In the genomic region with DNA sequence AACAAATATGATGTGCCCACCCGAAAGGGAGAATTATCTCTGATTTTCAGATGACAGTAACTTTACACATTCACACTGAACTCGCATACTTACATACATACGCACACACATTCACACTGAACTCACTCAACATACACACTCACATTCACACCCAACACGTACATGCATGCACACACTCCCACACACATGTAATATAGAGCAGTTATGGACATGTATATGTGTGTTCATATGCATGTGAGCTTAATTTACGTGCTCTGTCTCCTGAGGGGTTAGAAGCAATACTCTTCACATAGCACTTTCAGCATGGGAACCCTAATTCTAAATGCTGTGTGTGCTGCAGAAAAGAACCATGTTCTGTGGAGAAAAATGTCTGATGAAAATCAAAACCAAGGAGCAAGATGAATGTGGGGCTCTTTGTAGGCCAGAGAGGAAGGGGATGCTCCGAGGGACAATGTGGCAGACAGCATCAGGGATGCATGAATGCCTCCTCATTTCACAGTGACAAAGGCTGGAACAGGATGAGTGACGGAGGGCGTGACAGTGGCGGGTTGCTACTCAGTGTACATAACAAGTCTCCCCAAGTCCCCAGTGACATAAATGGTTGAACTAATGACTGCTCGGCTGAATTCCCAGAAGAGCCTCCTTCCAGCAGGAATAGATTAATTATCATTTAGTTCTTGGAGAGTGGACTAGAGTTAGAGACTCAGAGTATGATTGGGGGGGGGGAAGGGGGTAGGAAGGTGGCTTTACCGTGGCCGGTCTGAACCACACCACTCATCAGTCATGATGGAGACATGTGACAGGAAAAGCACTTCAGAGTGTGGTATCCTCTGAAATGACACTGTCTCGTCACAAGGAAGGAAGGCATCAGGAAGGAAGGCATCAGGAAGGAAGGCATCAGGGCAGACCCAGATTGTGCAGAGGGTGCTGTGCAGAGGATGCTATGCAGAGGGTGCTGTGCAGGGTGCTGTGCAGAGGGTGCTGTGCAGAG, we compare ENCODE assay signal across 13 mouse cellular contexts. TPM values are rescaled to one million over a fixed set of nuclear protein-coding genes. Genes with fewer than 3 reads are reported as not detected.
DNase-seq lines count a peak whose midpoint lies in the region; ATAC-seq and TF ChIP-seq lines count a peak whose summit lies in the region.
"Had no signal": no experiment of that assay in that cellular context is flagged by ENCODE, and none has a peak within 500 bp of the region (broad histone marks: within the 10 kb centered on the region; RNA-seq: fewer than 3 reads in every experiment).

No protein-coding gene starts in this region.

- no peak overlapping the region for H3K9ac ChIP-seq in liver, embryonic 14.5 days (replicated peaks)
- no peak overlapping the region for H3K9ac ChIP-seq in liver, embryonic 12.5 days
- H3K9ac ChIP-seq in neural tube, embryonic 13.5 days = 0 out of 2 replicates have a peak overlapping the region, but pooled peaks have one; percentile 12
- H3K9ac ChIP-seq: limb, embryonic 12.5 days had no signal

- TF ChIP-seq CTCF in liver, embryonic 14.5 days (IDR thresholded peaks at IDR 0.05; ENCODE audit: low read depth) = no peak

- ATAC-seq in liver, embryonic 14.5 days (ENCODE audit: insufficient read depth) = peak; percentile 18; the same call in 1 of the 2 replicates
- no peak for ATAC-seq in liver, embryonic 12.5 days
- peak; percentile 85 for ATAC-seq in neural tube, embryonic 13.5 days (ENCODE audit: low read depth)

- no peak overlapping the region for H3K27ac ChIP-seq in liver, embryonic 14.5 days
- H3K27ac ChIP-seq in liver, embryonic 12.5 days = no peak overlapping the region
- H3K27ac ChIP-seq in forebrain, embryonic 10.5 days = peak overlapping the region; percentile 51; the same call in 1 of the 2 replicates
- peak overlapping the region; percentile 46; the same call in 1 of the 2 replicates for H3K27ac ChIP-seq in neural tube, embryonic 13.5 days (replicated peaks)
- H3K27ac ChIP-seq: heart, adult 2 months; limb, embryonic 12.5 days had no signal

- H3K4me3 ChIP-seq in liver, embryonic 14.5 days (ENCODE audit: insufficient read depth in 1 of 2, low read depth in 2 of 2, low read length in 2 of 2) = no peak overlapping the region
- H3K4me3 ChIP-seq in liver, embryonic 12.5 days = no peak overlapping the region
- no peak overlapping the region for H3K4me3 ChIP-seq in forebrain, embryonic 10.5 days
- H3K4me3 ChIP-seq in neural tube, embryonic 13.5 days = no peak overlapping the region
- H3K4me3 ChIP-seq: erythroblast, embryonic 14.5 days; heart, adult 2 months; limb, embryonic 12.5 days had no signal

- TF ChIP-seq EP300 in liver, embryonic 14.5 days (IDR thresholded peaks at IDR 0.05; ENCODE audit: low read depth) = no peak

- WGBS in liver, embryonic 14.5 days (ENCODE audit: insufficient replicate concordance) = 53% methylated on average over 13 of the region's 13 CpGs
- WGBS in liver, embryonic 12.5 days (ENCODE audit: insufficient replicate concordance) = 58% methylated on average over 13 of the region's 13 CpGs
- 66% methylated on average over 13 of the region's 13 CpGs for WGBS in forebrain, embryonic 10.5 days
- 41% methylated on average over 13 of the region's 13 CpGs for WGBS in neural tube, embryonic 13.5 days

- no peak overlapping the region for H3K4me2 ChIP-seq in liver, embryonic 14.5 days (ENCODE audit: low read depth)
- H3K4me2 ChIP-seq in liver, embryonic 12.5 days = no peak overlapping the region
- H3K4me2 ChIP-seq in neural tube, embryonic 13.5 days = no peak overlapping the region
- H3K4me2 ChIP-seq: limb, embryonic 12.5 days had no signal

- H3K36me3 ChIP-seq in liver, embryonic 14.5 days (replicated peaks; ENCODE audit: control insufficient read depth, insufficient read depth, low read depth) = no peaks in the 10 kb centered on the region
- peaks cover 9% of the 10 kb centered on the region; the same call in 1 of the 2 replicates for H3K36me3 ChIP-seq in liver, embryonic 12.5 days
- peaks cover 73% of the 10 kb centered on the region for H3K36me3 ChIP-seq in forebrain, embryonic 10.5 days (replicated peaks)
- peaks cover 68% of the 10 kb centered on the region for H3K36me3 ChIP-seq in neural tube, embryonic 13.5 days

- H3K9me3 ChIP-seq in liver, embryonic 14.5 days (ENCODE audit: control insufficient read depth, low read length) = no peaks in the 10 kb centered on the region
- no peaks in the 10 kb centered on the region for H3K9me3 ChIP-seq in liver, embryonic 12.5 days (replicated peaks)
- H3K9me3 ChIP-seq in forebrain, embryonic 10.5 days = no peaks in the 10 kb centered on the region
- no peaks in the 10 kb centered on the region for H3K9me3 ChIP-seq in neural tube, embryonic 13.5 days
- H3K9me3 ChIP-seq: limb, embryonic 12.5 days had no signal

- H3K27me3 ChIP-seq in liver, embryonic 14.5 days (ENCODE audit: control insufficient read depth, insufficient read depth, low read length) = no peaks in the 10 kb centered on the region
- no peaks in the 10 kb centered on the region for H3K27me3 ChIP-seq in liver, embryonic 12.5 days (replicated peaks)
- no peaks in the 10 kb centered on the region for H3K27me3 ChIP-seq in forebrain, embryonic 10.5 days (ENCODE audit: poor library complexity, severe bottlenecking)
- no peaks in the 10 kb centered on the region for H3K27me3 ChIP-seq in neural tube, embryonic 13.5 days
- H3K27me3 ChIP-seq: CH12.LX; limb, embryonic 12.5 days had no signal

- no peak for DNase-seq in liver, embryonic 14.5 days (ENCODE audit: low read depth in 3 of 3, low spot score in 3 of 3)
- no peak for DNase-seq in forebrain, embryonic 10.5 days (ENCODE audit: extremely low spot score, low spot score)
- peak; percentile 12 for DNase-seq in kidney, postnatal 14 days
- DNase-seq in heart, postnatal 4 days = no peak
- DNase-seq in spleen, postnatal 36 days (ENCODE audit: low spot score in 2 of 2) = no peak
- no peak for DNase-seq in layer of hippocampus, postnatal 25 days (ENCODE audit: extremely low spot score in 1 of 2, low spot score in 1 of 2)
- DNase-seq: heart, adult 2 months; spleen, adult 18-20 months had no signal

- H3K4me1 ChIP-seq in liver, embryonic 14.5 days (replicated peaks; ENCODE audit: control insufficient read depth in 2 of 2, insufficient read depth in 2 of 2, low read length in 1 of 2) = no peaks in the 10 kb centered on the region
- H3K4me1 ChIP-seq in liver, embryonic 12.5 days = no peaks in the 10 kb centered on the region
- H3K4me1 ChIP-seq in forebrain, embryonic 10.5 days = peaks cover 12% of the 10 kb centered on the region
- peaks cover 13% of the 10 kb centered on the region for H3K4me1 ChIP-seq in neural tube, embryonic 13.5 days (replicated peaks)
- H3K4me1 ChIP-seq: limb, embryonic 12.5 days had no signal

RNA-seq across cellular contexts. Expression of gene Slc36a4, which starts 22.5 kb away (rescaled TPM):
- polyA plus RNA-seq in liver, embryonic 14.5 days (2012; rRNA removed) = 0.61 and 0.66 TPM in 2 replicates
- 1.6 and 1.8 TPM in 2 replicates for polyA plus RNA-seq in liver, embryonic 14.5 days (2014; fragmentation: Nextera tagmentation; extraction: Ambion mirVana)
- polyA plus RNA-seq in liver, embryonic 12.5 days (2016; fragmentation: Nextera tagmentation; extraction: Ambion mirVana) = 2.8 and 2.9 TPM in 2 replicates
- 9.9 and 10.9 TPM in 2 replicates for polyA plus RNA-seq in forebrain, embryonic 10.5 days (2016; fragmentation: Nextera tagmentation; extraction: Ambion mirVana)
- 18.8 and 23.4 TPM in 2 replicates for polyA plus RNA-seq in neural tube, embryonic 13.5 days (2015; fragmentation: Nextera tagmentation; extraction: Ambion mirVana)
- 10 to 100 TPM; 17.1 to 17.3 TPM for total RNA-seq in heart, postnatal 4 days (2021)
- 10 to 100 TPM; 44.2 to 46.1 TPM for total RNA-seq in layer of hippocampus, postnatal 25 days (2021)

Comparison
In these comparisons a context has a peak if more than half of its experiments do, and no peak if none do; other contexts are left out.
1. H3K27ac ChIP-seq: peak in forebrain, embryonic 10.5 days (single experiment) and neural tube, embryonic 13.5 days (single experiment); none in liver, embryonic 14.5 days (single experiment) and liver, embryonic 12.5 days (single experiment).